Mouse (Mus musculus): ENCODE results near the gene Snu13.

Gene Snu13

GRCm38 (mm10) chr15:82027726-82028125 is 19.7 kb downstream of the Snu13 start:
- DNase-seq (ENCODE audit: extremely low read depth, low read depth, low spot score) = no peak

GRCm38 (mm10) chr15:82027276-82027675 is 20.1 kb downstream of the Snu13 start:
- DNase-seq (ENCODE audit: extremely low read depth, low read depth, low spot score) = no peak

- DNase-seq (ENCODE audit: extremely low read depth, low read depth, low spot score) = no peak
Measured at GRCm38 (mm10) chr15:82023965-82024635, 23.3 kb downstream of the Snu13 start.

- DNase-seq (ENCODE audit: extremely low read depth, low read depth, low spot score) = no peak
Measured at GRCm38 (mm10) chr15:82022535-82023088, 24.8 kb downstream of the Snu13 start.

- no peak for DNase-seq (ENCODE audit: extremely low read depth, low read depth, low spot score)
Measured at GRCm38 (mm10) chr15:82019288-82019687, 28.1 kb downstream of the Snu13 start.

GRCm38 (mm10) chr15:82017461-82017860 is 29.9 kb downstream of the Snu13 start:
- DNase-seq (ENCODE audit: extremely low read depth, low read depth, low spot score) = no peak

GRCm38 (mm10) chr15:82016830-82017229 is 30.6 kb downstream of the Snu13 start:
- DNase-seq (ENCODE audit: extremely low read depth, low read depth, low spot score) = no peak

- DNase-seq (ENCODE audit: extremely low read depth, low read depth, low spot score) = peak; percentile 61
Measured at GRCm38 (mm10) chr15:82016101-82016808, 31.1 kb downstream of the Snu13 start.

GRCm38 (mm10) chr15:82015392-82016100 is 31.9 kb downstream of the Snu13 start:
- DNase-seq (ENCODE audit: extremely low read depth, low read depth, low spot score) = no peak

GRCm38 (mm10) chr15:82014745-82015391 is 32.5 kb downstream of the Snu13 start:
- peak; percentile 58 for DNase-seq (ENCODE audit: extremely low read depth, low read depth, low spot score)

GRCm38 (mm10) chr15:82011947-82012346 is 35.5 kb downstream of the Snu13 start:
- no peak for DNase-seq (ENCODE audit: extremely low read depth, low read depth, low spot score)

GRCm38 (mm10) chr15:82004257-82004656 is 43.1 kb downstream of the Snu13 start:
- no peak for DNase-seq (ENCODE audit: extremely low read depth, low read depth, low spot score)

- no peak for DNase-seq (ENCODE audit: extremely low read depth, low read depth, low spot score)
Measured at GRCm38 (mm10) chr15:81993992-81994391, 53.4 kb downstream of the Snu13 start.

GRCm38 (mm10) chr15:81990549-81990948 is 56.8 kb downstream of the Snu13 start:
- DNase-seq (ENCODE audit: extremely low read depth, low read depth, low spot score) = no peak
